Mouse (Mus musculus) stomach, embryonic 15.5 days (tissue): ENCODE measurements around the gene Rpp30. TPM values are rescaled to one million over a fixed set of nuclear protein-coding genes. Genes with fewer than 3 reads are reported as not detected.
A peak's percentile ranks its signal among the peaks of the same experiment; 100 is the strongest.

Source experiments
- ATAC-seq: fragments of 200-750 bp; cut with Nextera tagmentation; 2 replicates; pipeline ENCODE4 v1.8.0; 2017; ENCODE audit warnings: low read depth, moderate number of reproducible peaks, moderate TSS enrichment; ENCODE audit not compliant: insufficient read depth, low FRiP score
- H3K27ac ChIP-seq: fragments of 300-500 bp; sonication (generic); 2 replicates; pipeline ENCODE4 v1.5.1; 2015; ENCODE audit warnings: mild to moderate bottlenecking, inconsistent platforms
- H3K27me3 ChIP-seq: fragments of 300-500 bp; sonication (generic); replicated peaks from 2 replicates; pipeline ENCODE4 v1.6.1; 2015; ENCODE audit warnings: inconsistent platforms
- H3K36me3 ChIP-seq: fragments of 300-500 bp; sonication (generic); 2 replicates; pipeline ENCODE4 v1.6.1; 2015; ENCODE audit warnings: inconsistent platforms
- H3K4me1 ChIP-seq: fragments of 300-500 bp; sonication (generic); 2 replicates; pipeline ENCODE4 v1.6.1; 2015; ENCODE audit warnings: inconsistent platforms
- H3K4me2 ChIP-seq: fragments of 300-500 bp; sonication (generic); 2 replicates; pipeline ENCODE4 v1.6.1; 2015; ENCODE audit warnings: mild to moderate bottlenecking, inconsistent platforms
- H3K4me3 ChIP-seq: fragments of 300-500 bp; sonication (generic); replicated peaks from 2 replicates; pipeline ENCODE4 v1.5.1; 2015; ENCODE audit warnings: inconsistent platforms
- H3K9ac ChIP-seq: fragments of 300-500 bp; sonication (generic); 2 replicates; pipeline ENCODE4 v1.6.1; 2015; ENCODE audit warnings: inconsistent platforms
- H3K9me3 ChIP-seq: fragments of 300-500 bp; sonication (generic); 2 replicates; pipeline ENCODE4 v1.6.1; 2016; ENCODE audit warnings: inconsistent platforms
- WGBS: fragments of 180-500 bp; shearing (Covaris S2); methylation state at CpG from one replicate; pipeline ENCODE4 v1.1.7; 2015; 5-methylcytosine and 5-hydroxymethylcytosine counted together
- polyA plus RNA-seq: library from polyadenylated mRNA; unstranded; fragments of >200 nt; fragmentation: Nextera tagmentation; extraction: Ambion mirVana; gene quantifications from 2 replicates; pipeline ENCODE4 v1.2.1, GENCODE M21; 2015

Rpp30 gene
- polyA plus RNA-seq, 1 experiment from 2014 or later, result 60.3 TPM

- Histone ChIP-seq H3K9me3 (no peaks in the 10 kb centered on the region), H3K4me3 (peak overlapping the region; percentile 8; the same call in 1 of the 2 replicates), H3K27ac (peak overlapping the region; percentile 12; the same call in 1 of the 2 replicates), H3K36me3 (no peaks in the 10 kb centered on the region), H3K9ac (no peak overlapping the region), H3K27me3 (no peaks in the 10 kb centered on the region), H3K4me2 (peak overlapping the region; percentile 42), H3K4me1 (peaks cover 6% of the 10 kb centered on the region; the same call in 1 of the 2 replicates)
- ATAC-seq, result no peak
- 14% methylated on average over 12 of the region's 12 CpGs for WGBS
These were observed 46.1 kb downstream of the Rpp30 start for GRCm38 (mm10) chr19:36129643-36130042.

GRCm38 (mm10) chr19:36130181-36130580 is 46.7 kb downstream of the Rpp30 start:
- Histone ChIP-seq H3K27ac (no peak overlapping the region), H3K4me2 (no peak overlapping the region), H3K4me1 (peaks cover 6% of the 10 kb centered on the region; the same call in 1 of the 2 replicates), H3K9ac (no peak overlapping the region), H3K9me3 (no peaks in the 10 kb centered on the region), H3K27me3 (no peaks in the 10 kb centered on the region), H3K36me3 (no peaks in the 10 kb centered on the region), H3K4me3 (no peak overlapping the region)
- 51% methylated on average over 2 of the region's 2 CpGs for WGBS
- ATAC-seq, result no peak

- Histone ChIP-seq H3K4me1 (peaks cover 6% of the 10 kb centered on the region; the same call in 1 of the 2 replicates), H3K36me3 (no peaks in the 10 kb centered on the region), H3K9me3 (no peaks in the 10 kb centered on the region), H3K27me3 (no peaks in the 10 kb centered on the region), H3K27ac (no peak overlapping the region), H3K4me3 (no peak overlapping the region), H3K4me2 (no peak overlapping the region), H3K9ac (no peak overlapping the region)
- WGBS, result 41% methylated on average over 6 of the region's 6 CpGs
- ATAC-seq, result no peak
These were observed 48.5 kb downstream of the Rpp30 start for GRCm38 (mm10) chr19:36131990-36132389.

- no peak overlapping the region for H3K4me2 ChIP-seq
- H3K9me3 ChIP-seq, result no peaks in the 10 kb centered on the region
- ATAC-seq, result no peak
- no peak overlapping the region for H3K4me3 ChIP-seq
- H3K36me3 ChIP-seq, result no peaks in the 10 kb centered on the region
- H3K9ac ChIP-seq, result no peak overlapping the region
- H3K27me3 ChIP-seq, result no peaks in the 10 kb centered on the region
- no peak overlapping the region for H3K27ac ChIP-seq
- peaks cover 6% of the 10 kb centered on the region; the same call in 1 of the 2 replicates for H3K4me1 ChIP-seq
- 78% methylated on average over 6 of the region's 6 CpGs for WGBS
These were observed 49.5 kb downstream of the Rpp30 start for GRCm38 (mm10) chr19:36133064-36133463.

GRCm38 (mm10) chr19:36133731-36134130 is 50.2 kb downstream of the Rpp30 start:
- no peak overlapping the region for H3K9ac ChIP-seq
- peaks cover 6% of the 10 kb centered on the region; the same call in 1 of the 2 replicates for H3K4me1 ChIP-seq
- ATAC-seq, result no peak; the same call in 1 of the 2 replicates
- H3K36me3 ChIP-seq, result no peaks in the 10 kb centered on the region
- WGBS, result 24% methylated on average over 5 of the region's 5 CpGs
- no peaks in the 10 kb centered on the region for H3K9me3 ChIP-seq
- no peak overlapping the region for H3K4me3 ChIP-seq
- no peak overlapping the region for H3K4me2 ChIP-seq
- no peaks in the 10 kb centered on the region for H3K27me3 ChIP-seq
- H3K27ac ChIP-seq, result no peak overlapping the region

GRCm38 (mm10) chr19:36143571-36143970 is 60.1 kb downstream of the Rpp30 start:
- 87% methylated on average over 2 of the region's 2 CpGs for WGBS
- Histone ChIP-seq H3K4me3 (no peak overlapping the region), H3K36me3 (no peaks in the 10 kb centered on the region), H3K27ac (no peak overlapping the region), H3K9me3 (no peaks in the 10 kb centered on the region), H3K9ac (no peak overlapping the region), H3K27me3 (no peaks in the 10 kb centered on the region), H3K4me2 (no peak overlapping the region), H3K4me1 (no peaks in the 10 kb centered on the region)
- no peak for ATAC-seq

- no peaks in the 10 kb centered on the region for H3K27me3 ChIP-seq
- H3K9me3 ChIP-seq, result no peaks in the 10 kb centered on the region
- no peaks in the 10 kb centered on the region for H3K4me1 ChIP-seq
- no peak overlapping the region for H3K4me2 ChIP-seq
- no peaks in the 10 kb centered on the region for H3K36me3 ChIP-seq
- ATAC-seq, result no peak
- no peak overlapping the region for H3K4me3 ChIP-seq
- no peak overlapping the region for H3K27ac ChIP-seq
- no peak overlapping the region for H3K9ac ChIP-seq
- 91% methylated on average over 6 of the region's 6 CpGs for WGBS
These were observed 65.1 kb downstream of the Rpp30 start for GRCm38 (mm10) chr19:36148578-36148977.

GRCm38 (mm10) chr19:36150241-36151007 is 66.9 kb downstream of the Rpp30 start:
- 42% methylated on average over 4 of the region's 4 CpGs for WGBS
- Histone ChIP-seq H3K9me3 (no peaks in the 10 kb centered on the region), H3K4me1 (no peaks in the 10 kb centered on the region), H3K4me3 (no peak overlapping the region), H3K4me2 (no peak overlapping the region), H3K36me3 (no peaks in the 10 kb centered on the region), H3K9ac (no peak overlapping the region), H3K27ac (no peak overlapping the region), H3K27me3 (no peaks in the 10 kb centered on the region)
- no peak; the same call in 1 of the 2 replicates for ATAC-seq

Other genes starting within 250 kb of the Rpp30 start
- gene Htr7, start 26.2 kb upstream of the Rpp30 start, polyA plus RNA-seq, result 0.08 and 0.09 TPM in 2 replicates
- gene Ankrd1, start 36.4 kb downstream of the Rpp30 start, polyA plus RNA-seq, result 0.24 and 0.30 TPM in 2 replicates